Mouse (Mus musculus) midbrain, postnatal 0 days (tissue): ENCODE data around the gene Adss. TPM values are rescaled to one million over a fixed set of nuclear protein-coding genes. Genes with fewer than 3 reads are reported as not detected.

Experiments used
- ATAC-seq: fragments of 200-750 bp; cut with Nextera tagmentation; 2 replicates; pipeline ENCODE4 v1.8.0; 2017; ENCODE audit warnings: moderate number of reproducible peaks, mild to moderate bottlenecking, moderate TSS enrichment, moderate library complexity; ENCODE audit not compliant: low FRiP score
- DNase-seq: peaks from one replicate; pipeline ENCODE4 v3.0.0-alpha.2; 2015; ENCODE audit warnings: low spot score
- H3K27ac ChIP-seq: fragments of 300-500 bp; sonication (generic); 2 replicates; pipeline ENCODE4 v1.5.1; 2014; ENCODE audit warnings: low read depth, mild to moderate bottlenecking, low read length, mixed read lengths
- H3K27me3 ChIP-seq: fragments of 300-500 bp; sonication (generic); 2 replicates; pipeline ENCODE4 v1.6.1; 2014; ENCODE audit warnings: low read length, control low read depth, mixed read lengths; ENCODE audit not compliant: insufficient read depth
- H3K36me3 ChIP-seq: fragments of 300-500 bp; sonication (generic); 2 replicates; pipeline ENCODE4 v1.6.1; 2014; ENCODE audit warnings: low read length, control low read depth, mixed read lengths; ENCODE audit not compliant: insufficient read depth
- H3K4me1 ChIP-seq: fragments of 300-500 bp; sonication (generic); 2 replicates; pipeline ENCODE4 v1.6.1; 2014; ENCODE audit warnings: mild to moderate bottlenecking, control low read depth, antibody characterized with exemption, low read length, mixed read lengths; ENCODE audit not compliant: insufficient read depth
- H3K4me2 ChIP-seq: fragments of 300-500 bp; sonication (generic); 2 replicates; pipeline ENCODE4 v1.6.1; 2014; ENCODE audit warnings: low read depth, mild to moderate bottlenecking, low read length, mixed read lengths; ENCODE audit not compliant: poor library complexity, severe bottlenecking
- H3K4me3 ChIP-seq: fragments of 300-500 bp; sonication (generic); 2 replicates; pipeline ENCODE4 v1.5.1; 2014; ENCODE audit warnings: low read depth, mild to moderate bottlenecking, low read length, moderate library complexity
- H3K9ac ChIP-seq: fragments of 300-500 bp; sonication (generic); replicated peaks from 2 replicates; pipeline ENCODE4 v1.6.1; 2014; ENCODE audit warnings: mild to moderate bottlenecking, low read length, moderate library complexity, mixed read lengths; ENCODE audit not compliant: poor library complexity, severe bottlenecking
- H3K9me3 ChIP-seq: fragments of 300-500 bp; sonication (generic); 2 replicates; pipeline ENCODE4 v1.6.1; 2016; ENCODE audit warnings: low read length, control low read depth
- CTCF ChIP-seq: IDR thresholded peaks from 2 replicates; pipeline ENCODE4 v1.5.1; 2016; ENCODE audit warnings: antibody characterized with exemption, mild to moderate bottlenecking
- WGBS: fragments of 180-500 bp; shearing (Covaris S2); extraction: QIAGEN DNeasy Blood & Tissue Kit; methylation state at CpG from one replicate; pipeline ENCODE4 v1.1.7; 2014; 5-methylcytosine and 5-hydroxymethylcytosine counted together
- polyA plus RNA-seq: library from polyadenylated mRNA; unstranded; fragments of >200 nt; fragmentation: Nextera tagmentation; extraction: Ambion mirVana; gene quantifications from 2 replicates; pipeline ENCODE4 v1.2.1, GENCODE M21; 2015
- total RNA-seq: library from RNA; depleted of rRNA; stranded (reverse); fragments of >200 nt; gene quantifications from 2 replicates; pipeline ENCODE4 v1.2.3, GENCODE M21; 2014; rRNA removed

Adss gene
- total and polyA plus RNA-seq, 2 experiments from 2014 or later, result 52.6 to 62.9 TPM

DNA sequence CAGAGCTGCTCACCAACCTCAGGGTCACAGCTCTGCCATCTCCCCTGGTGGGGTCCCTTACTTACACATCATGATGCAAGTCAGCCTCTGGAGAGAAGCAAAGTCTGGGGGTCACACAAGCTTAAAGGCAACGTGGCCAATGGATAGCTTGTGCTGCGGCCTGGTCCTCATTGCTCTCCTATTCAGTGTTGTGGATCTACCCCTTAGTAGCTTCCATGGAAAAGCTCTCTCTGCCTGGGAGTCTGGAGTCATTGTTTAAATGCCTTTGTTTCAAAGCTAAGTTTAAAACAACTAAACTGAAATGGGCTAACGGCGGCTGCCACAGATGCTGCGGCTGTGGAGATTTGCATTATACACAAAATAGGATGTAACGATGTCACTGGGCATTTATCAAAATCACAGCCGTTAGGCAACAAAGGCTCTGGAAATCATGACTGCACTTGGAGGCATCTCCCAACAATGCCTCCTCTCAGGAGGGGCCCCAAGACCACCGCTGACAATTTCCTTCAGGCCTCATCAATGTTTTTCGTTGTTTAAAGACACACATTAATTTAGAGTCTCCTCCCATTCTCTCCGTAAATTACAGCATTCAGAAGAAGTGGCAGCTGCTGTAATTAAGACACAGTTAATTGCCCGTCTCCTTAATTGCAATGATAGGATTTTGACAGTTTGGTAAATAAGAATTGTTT, 77.8 kb downstream of the Adss start:
- WGBS, result 53% methylated on average over 11 of the region's 11 CpGs
- ATAC-seq, result no peak
- Histone ChIP-seq H3K27ac (no peak overlapping the region), H3K4me2 (no peak overlapping the region), H3K4me3 (no peak overlapping the region), H3K27me3 (no peaks in the 10 kb centered on the region), H3K9ac (no peak overlapping the region), H3K9me3 (no peaks in the 10 kb centered on the region), H3K36me3 (no peaks in the 10 kb centered on the region), H3K4me1 (no peaks in the 10 kb centered on the region)
- no peak for TF ChIP-seq CTCF
- DNase-seq, result no peak

DNA sequence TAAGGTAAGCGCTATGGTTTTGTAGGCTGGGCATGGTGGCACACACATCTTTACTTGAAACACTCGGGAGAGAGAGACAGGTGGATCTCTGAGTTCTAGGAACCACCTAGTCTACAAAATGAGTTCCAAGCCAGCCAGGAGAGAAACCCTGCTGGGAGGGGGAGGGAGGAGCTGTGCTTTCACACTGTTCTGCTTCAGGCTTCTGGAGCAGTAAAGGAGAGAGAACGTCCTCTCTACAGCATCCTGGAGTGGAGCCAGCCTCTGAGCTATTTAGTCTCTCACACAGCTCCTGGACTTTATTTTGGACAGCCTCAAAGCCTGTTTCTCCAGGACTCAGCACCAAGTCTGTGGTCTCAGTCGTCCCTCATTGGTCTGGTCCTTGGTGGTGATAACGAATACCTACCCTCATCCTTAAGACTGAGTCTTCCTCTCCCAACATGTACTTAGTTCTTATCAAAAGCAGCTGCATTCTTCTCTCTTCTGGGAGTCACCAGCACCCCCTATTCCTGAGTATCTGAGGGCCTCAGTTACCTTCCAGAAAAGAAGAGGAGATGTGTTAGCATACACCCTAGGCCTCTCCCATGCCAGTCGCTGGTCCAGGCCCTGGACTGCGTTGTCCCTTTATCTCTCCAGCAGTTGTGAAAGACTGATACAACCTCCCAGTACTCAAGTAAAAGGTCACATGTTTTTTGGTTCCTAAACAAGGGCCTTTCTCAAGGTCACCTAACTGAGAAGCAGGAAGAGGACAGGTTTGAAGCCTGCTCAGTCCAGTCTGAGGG, 79.1 kb downstream of the Adss start:
- 78% methylated on average over 7 of the region's 7 CpGs for WGBS
- Histone ChIP-seq H3K4me2 (no peak overlapping the region), H3K4me3 (no peak overlapping the region), H3K36me3 (no peaks in the 10 kb centered on the region), H3K4me1 (no peaks in the 10 kb centered on the region), H3K27ac (no peak overlapping the region), H3K27me3 (no peaks in the 10 kb centered on the region), H3K9me3 (no peaks in the 10 kb centered on the region), H3K9ac (no peak overlapping the region)
- no peak for TF ChIP-seq CTCF
- DNase-seq (no peak), ATAC-seq (no peak)

DNA sequence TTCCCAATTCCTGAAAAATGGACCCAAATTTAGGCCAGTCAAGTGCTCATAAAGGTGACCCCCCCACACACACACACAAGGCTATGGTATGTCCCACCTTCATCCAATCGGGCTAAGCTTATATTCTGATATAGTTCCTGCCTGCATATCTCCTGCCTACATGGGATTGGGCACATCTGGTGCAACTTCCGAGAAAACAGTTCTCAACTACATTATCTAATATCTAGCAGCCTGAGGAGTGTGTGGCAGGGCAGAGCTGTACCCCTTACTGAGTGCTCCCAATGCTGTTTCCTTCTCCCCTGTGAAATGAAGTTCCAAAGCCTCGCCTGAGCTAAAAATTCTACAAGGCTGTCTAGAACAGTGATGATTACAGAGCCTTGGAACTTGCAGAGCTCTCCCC, 79.9 kb downstream of the Adss start:
- no peak for TF ChIP-seq CTCF
- WGBS, result 86% methylated on average over 3 of the region's 3 CpGs
- DNase-seq, result no peak

GRCm38 (mm10) chr1:177714397-177715012, 81.8 kb downstream of the Adss start:
- no peaks in the 10 kb centered on the region for H3K4me1 ChIP-seq
- no peak for ATAC-seq
- no peak overlapping the region for H3K9ac ChIP-seq
- H3K36me3 ChIP-seq, result no peaks in the 10 kb centered on the region
- DNase-seq, result no peak
- no peak overlapping the region for H3K4me2 ChIP-seq
- H3K4me3 ChIP-seq, result no peak overlapping the region
- H3K27ac ChIP-seq, result no peak overlapping the region
- WGBS, result 93% methylated on average over 5 of the region's 5 CpGs
- no peaks in the 10 kb centered on the region for H3K27me3 ChIP-seq
- peaks cover 4% of the 10 kb centered on the region; the same call in 1 of the 2 replicates for H3K9me3 ChIP-seq
- TF ChIP-seq CTCF, result no peak

More for the DNA sequence above, 79.9 kb downstream of the Adss start:
- H3K4me1 ChIP-seq, result no peaks in the 10 kb centered on the region
- H3K27me3 ChIP-seq, result no peaks in the 10 kb centered on the region
- H3K36me3 ChIP-seq, result no peaks in the 10 kb centered on the region
- H3K9me3 ChIP-seq, result no peaks in the 10 kb centered on the region
- no peak overlapping the region for H3K9ac ChIP-seq
- H3K4me2 ChIP-seq, result no peak overlapping the region
- ATAC-seq, result no peak
- H3K4me3 ChIP-seq, result no peak overlapping the region
- H3K27ac ChIP-seq, result no peak overlapping the region

DNA sequence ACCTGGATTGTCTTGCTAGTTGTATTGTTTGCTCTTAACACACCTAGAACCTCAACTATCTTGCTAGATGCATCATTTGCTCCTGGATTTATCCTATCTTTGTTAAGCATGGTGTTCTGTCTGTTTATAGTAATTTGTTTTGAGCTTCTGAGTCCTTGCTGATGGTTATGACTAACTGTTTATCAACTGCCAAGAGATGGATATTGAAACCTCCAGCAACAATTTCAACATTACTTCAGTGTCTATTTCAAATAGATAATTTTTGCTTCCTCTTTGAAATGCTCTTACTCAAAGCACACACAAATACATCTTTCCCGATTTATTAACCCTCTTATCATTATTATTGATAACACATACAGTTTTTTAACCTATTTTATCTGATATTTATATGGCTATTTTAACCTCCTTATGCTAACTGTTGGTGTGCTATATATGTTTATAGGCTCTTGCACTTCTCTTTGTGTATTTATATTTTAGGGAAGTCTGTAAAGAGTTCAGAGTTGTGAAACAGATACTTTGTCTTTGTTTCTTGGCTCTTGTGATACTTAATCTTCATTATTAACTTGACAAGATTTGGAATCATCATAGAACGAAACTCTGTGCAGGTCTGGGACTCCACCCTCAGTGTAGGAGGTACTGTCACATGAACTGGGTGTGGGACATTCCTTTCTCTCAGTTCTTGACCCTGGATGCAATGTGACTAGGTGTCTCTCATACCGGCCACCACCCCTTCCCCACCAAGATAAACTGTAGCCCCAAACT, 82.5 kb downstream of the Adss start:
- Histone ChIP-seq H3K27ac (no peak overlapping the region), H3K9me3 (peaks cover 4% of the 10 kb centered on the region; the same call in 1 of the 2 replicates), H3K4me2 (no peak overlapping the region), H3K27me3 (no peaks in the 10 kb centered on the region), H3K4me1 (no peaks in the 10 kb centered on the region), H3K4me3 (no peak overlapping the region), H3K36me3 (no peaks in the 10 kb centered on the region), H3K9ac (no peak overlapping the region)
- 80% methylated on average over 3 of the region's 3 CpGs for WGBS
- TF ChIP-seq CTCF, result no peak
- DNase-seq (no peak), ATAC-seq (no peak)

Other genes with a start within 250 kb of the Adss start
- gene 1700016C15Rik, start 66.7 kb downstream of the Adss start, total RNA-seq, result not detected in 2 replicates
- 0.31 TPM in 1 of 2 replicates, not detected in the other for gene 1700016C15Rik, start 66.7 kb downstream of the Adss start, polyA plus RNA-seq
- gene Catspere2, start 186.9 kb upstream of the Adss start, total RNA-seq, result 1.1 and 1.5 TPM in 2 replicates
- gene Catspere2, start 186.9 kb upstream of the Adss start, polyA plus RNA-seq, result 0.53 and 0.78 TPM in 2 replicates